Mouse (Mus musculus): Measurements from ENCODE around the gene Enkd1. TPM values are rescaled to one million over a fixed set of nuclear protein-coding genes. Genes with fewer than 3 reads are reported as not detected.

Enkd1 gene
- total RNA-seq, 2 experiments from 2014 or later = 10.4 to 13.0 TPM

GRCm38 (mm10) chr8:105685325-105685724, 22.7 kb downstream of the Enkd1 start:
- no peak for ATAC-seq (replicated peaks; ENCODE audit: poor library complexity)

- ATAC-seq (replicated peaks; ENCODE audit: poor library complexity) = no peak
These were observed 30.1 kb downstream of the Enkd1 start for GRCm38 (mm10) chr8:105677891-105678290.

DNA sequence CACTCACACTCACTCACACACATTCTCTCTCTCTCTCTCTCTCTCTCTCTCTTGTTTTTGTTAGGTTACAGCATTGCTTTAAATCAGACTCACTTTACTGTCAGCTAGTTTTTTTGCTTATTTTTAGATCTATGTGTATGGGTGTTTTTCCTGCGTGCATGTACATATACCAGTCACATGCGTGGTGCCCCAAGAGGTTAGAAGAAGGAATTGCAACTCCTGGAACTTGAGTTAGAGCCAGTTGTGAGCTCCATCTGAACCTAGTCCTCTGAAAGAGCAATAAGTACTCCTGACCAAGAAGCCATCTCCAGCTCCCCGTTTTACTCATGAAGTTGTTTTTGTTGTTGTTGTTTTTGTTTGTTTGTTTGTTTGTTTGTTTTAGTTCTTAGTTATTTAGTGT, 46.8 kb downstream of the Enkd1 start:
- ATAC-seq (replicated peaks; ENCODE audit: poor library complexity) = peak; percentile 92

GRCm38 (mm10) chr8:105657641-105658040, 50.4 kb downstream of the Enkd1 start:
- no peak for ATAC-seq (replicated peaks; ENCODE audit: poor library complexity)

Other genes starting within 250 kb of the Enkd1 start
- gene Tppp3, start 236.7 kb downstream of the Enkd1 start, total RNA-seq (2015) = 0.27 TPM in 1 of 2 replicates, not detected in the other
- gene Tppp3, start 236.7 kb downstream of the Enkd1 start, total RNA-seq (2017) = 0.57 and 2.4 TPM in 2 replicates
- 4.8 and 5.7 TPM in 2 replicates for gene Zdhhc1, start 211.3 kb downstream of the Enkd1 start, total RNA-seq (2015)
- gene Zdhhc1, start 211.3 kb downstream of the Enkd1 start, total RNA-seq (2017) = 2.7 and 5.0 TPM in 2 replicates
- 0.10 and 0.12 TPM in 2 replicates for gene Hsd11b2, start 189.5 kb downstream of the Enkd1 start, total RNA-seq (2015)
- gene Hsd11b2, start 189.5 kb downstream of the Enkd1 start, total RNA-seq (2017) = not detected in 2 replicates
- gene Atp6v0d1, start 142.2 kb downstream of the Enkd1 start, total RNA-seq (2015) = 137 and 142 TPM in 2 replicates
- gene Atp6v0d1, start 142.2 kb downstream of the Enkd1 start, total RNA-seq (2017) = 50.5 and 56.6 TPM in 2 replicates
- gene Ripor1, start 103.0 kb downstream of the Enkd1 start, total RNA-seq (2015) = 46.9 and 53.0 TPM in 2 replicates
- gene Ripor1, start 103.0 kb downstream of the Enkd1 start, total RNA-seq (2017) = 6.4 and 6.6 TPM in 2 replicates
- gene Ctcf, start 71.6 kb downstream of the Enkd1 start, total RNA-seq (2015) = 95.7 and 103 TPM in 2 replicates
- 88.1 and 104 TPM in 2 replicates for gene Ctcf, start 71.6 kb downstream of the Enkd1 start, total RNA-seq (2017)
- not detected in 2 replicates for gene Agrp, start 70.8 kb downstream of the Enkd1 start, total RNA-seq (2015)
- gene Agrp, start 70.8 kb downstream of the Enkd1 start, total RNA-seq (2017) = not detected in 2 replicates
- gene Carmil2, start 21.9 kb downstream of the Enkd1 start, total RNA-seq (2015) = 2.2 and 3.4 TPM in 2 replicates
- gene Carmil2, start 21.9 kb downstream of the Enkd1 start, total RNA-seq (2017) = 2.0 and 2.2 TPM in 2 replicates
- 40.1 and 56.7 TPM in 2 replicates for gene Acd, start 7.1 kb downstream of the Enkd1 start, total RNA-seq (2015)
- 21.4 and 28.1 TPM in 2 replicates for gene Acd, start 7.1 kb downstream of the Enkd1 start, total RNA-seq (2017)
- gene Pard6a, start 7.1 kb downstream of the Enkd1 start, total RNA-seq (2015) = 5.8 and 7.1 TPM in 2 replicates
- 16.2 and 23.9 TPM in 2 replicates for gene Pard6a, start 7.1 kb downstream of the Enkd1 start, total RNA-seq (2017)
- not detected in 2 replicates for gene 4933405L10Rik, start 555 bp downstream of the Enkd1 start, total RNA-seq (2015)
- gene 4933405L10Rik, start 555 bp downstream of the Enkd1 start, total RNA-seq (2017) = not detected in 2 replicates
- gene Gfod2, start 50.5 kb upstream of the Enkd1 start, total RNA-seq (2015) = 0.74 and 1.0 TPM in 2 replicates
- 1.4 and 4.2 TPM in 2 replicates for gene Gfod2, start 50.5 kb upstream of the Enkd1 start, total RNA-seq (2017)
- gene Ranbp10, start 119.1 kb upstream of the Enkd1 start, total RNA-seq (2015) = 12.6 and 13.2 TPM in 2 replicates
- gene Ranbp10, start 119.1 kb upstream of the Enkd1 start, total RNA-seq (2017) = 7.7 and 9.2 TPM in 2 replicates
- not detected in 2 replicates for gene Tsnaxip1, start 119.5 kb upstream of the Enkd1 start, total RNA-seq (2015)
- not detected in 2 replicates for gene Tsnaxip1, start 119.5 kb upstream of the Enkd1 start, total RNA-seq (2017)
- 18.3 and 21.2 TPM in 2 replicates for gene Cenpt, start 145.1 kb upstream of the Enkd1 start, total RNA-seq (2015)
- 14.4 and 20.1 TPM in 2 replicates for gene Cenpt, start 145.1 kb upstream of the Enkd1 start, total RNA-seq (2017)
- 30.9 and 32.4 TPM in 2 replicates for gene Thap11, start 146.9 kb upstream of the Enkd1 start, total RNA-seq (2015)
- gene Thap11, start 146.9 kb upstream of the Enkd1 start, total RNA-seq (2017) = 25.1 and 28.5 TPM in 2 replicates
- gene Nutf2, start 152.4 kb upstream of the Enkd1 start, total RNA-seq (2015) = 261 and 316 TPM in 2 replicates
- gene Nutf2, start 152.4 kb upstream of the Enkd1 start, total RNA-seq (2017) = 26.3 and 49.1 TPM in 2 replicates
- 13.2 and 17.1 TPM in 2 replicates for gene Edc4, start 172.7 kb upstream of the Enkd1 start, total RNA-seq (2015)
- 27.6 and 33.2 TPM in 2 replicates for gene Edc4, start 172.7 kb upstream of the Enkd1 start, total RNA-seq (2017)
- gene Nrn1l, start 185.4 kb upstream of the Enkd1 start, total RNA-seq (2015) = 0.57 TPM in 1 of 2 replicates, not detected in the other
- gene Nrn1l, start 185.4 kb upstream of the Enkd1 start, total RNA-seq (2017) = not detected in 2 replicates
- gene Pskh1, start 192.2 kb upstream of the Enkd1 start, total RNA-seq (2015) = 13.4 and 14.8 TPM in 2 replicates
- 19.9 and 20.2 TPM in 2 replicates for gene Pskh1, start 192.2 kb upstream of the Enkd1 start, total RNA-seq (2017)
- 0.22 and 3.2 TPM in 2 replicates for gene Ctrl, start 225.7 kb upstream of the Enkd1 start, total RNA-seq (2015)
- 2.2 TPM in 1 of 2 replicates, not detected in the other for gene Ctrl, start 225.7 kb upstream of the Enkd1 start, total RNA-seq (2017)
- 127 and 155 TPM in 2 replicates for gene Psmb10, start 230.2 kb upstream of the Enkd1 start, total RNA-seq (2015)
- gene Psmb10, start 230.2 kb upstream of the Enkd1 start, total RNA-seq (2017) = 58.8 and 66.5 TPM in 2 replicates
- 0.83 TPM in 1 of 2 replicates, not detected in the other for gene Lcat, start 235.2 kb upstream of the Enkd1 start, total RNA-seq (2015)
- 0.12 TPM in 1 of 2 replicates, not detected in the other for gene Lcat, start 235.2 kb upstream of the Enkd1 start, total RNA-seq (2017)

Data from megakaryocyte progenitor cell, adult 5-6 weeks (primary cell).